Mouse (Mus musculus): ENCODE results near the gene Casc4. TPM values are rescaled to one million over a fixed set of nuclear protein-coding genes. Genes with fewer than 3 reads are reported as not detected.

Gene Casc4
- total and polyA plus RNA-seq, 3 experiments = 2.9 to 10.8 (median 7.8) TPM

DNA sequence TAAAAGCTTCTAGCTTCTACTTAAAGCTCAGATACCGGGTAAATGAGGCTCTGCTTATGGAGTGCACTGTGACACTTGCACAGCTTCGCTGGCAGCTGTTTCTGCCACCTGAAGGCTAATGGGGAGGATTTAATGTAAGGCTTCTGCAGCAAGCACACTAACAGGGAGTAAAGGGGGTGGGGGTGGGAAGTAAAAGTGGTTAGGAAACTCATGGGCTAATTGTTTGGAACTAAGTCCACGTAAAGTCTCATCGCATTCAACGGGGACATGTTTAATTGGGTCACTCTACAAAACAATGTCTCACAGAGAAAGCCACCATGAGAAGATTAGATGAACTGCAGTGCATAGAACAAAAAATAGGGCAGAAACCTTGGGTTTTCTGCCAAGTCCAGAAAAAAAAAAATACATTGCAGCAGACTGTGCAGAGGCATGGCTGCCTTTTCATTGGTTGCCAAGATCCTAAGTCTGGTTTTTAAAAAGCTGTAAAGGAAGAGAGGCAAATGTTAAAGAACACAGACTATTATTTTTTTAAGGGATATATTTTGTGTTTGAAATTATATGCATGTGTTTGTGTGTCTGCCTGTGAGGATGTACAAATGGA, 7.3 kb upstream of the Casc4 start:
- Histone ChIP-seq H3K9ac (ENCODE audit: low read depth, low read length) (no peak overlapping the region), H3K27ac (no peak overlapping the region), H3K27me3 (ENCODE audit: control insufficient read depth, insufficient read depth, low read length) (no peaks in the 10 kb centered on the region), H3K4me1 (ENCODE audit: control insufficient read depth, insufficient read depth, low read length) (no peaks in the 10 kb centered on the region), H3K79me2 (replicated peaks; ENCODE audit: control insufficient read depth, insufficient read depth, low read length) (no peaks in the 10 kb centered on the region), H3K36me3 (ENCODE audit: control insufficient read depth, insufficient read depth, low read length) (no peaks in the 10 kb centered on the region), H3K4me3 (no peak overlapping the region)
- intact Hi-C loops (cut with DNase I) = no loop called here
- 66% methylated on average over 5 of the region's 5 CpGs for WGBS
- DNase-seq = no peak
- TF ChIP-seq CTCF (IDR thresholded peaks at IDR 0.05) = no peak
- TF ChIP-seq POLR2A (IDR thresholded peaks at IDR 0.05; ENCODE audit: insufficient read depth, low read depth, low read length) = no peak
- TF ChIP-seq EP300 (IDR thresholded peaks at IDR 0.05; ENCODE audit: insufficient read depth, low read depth, low read length) = no peak

DNA sequence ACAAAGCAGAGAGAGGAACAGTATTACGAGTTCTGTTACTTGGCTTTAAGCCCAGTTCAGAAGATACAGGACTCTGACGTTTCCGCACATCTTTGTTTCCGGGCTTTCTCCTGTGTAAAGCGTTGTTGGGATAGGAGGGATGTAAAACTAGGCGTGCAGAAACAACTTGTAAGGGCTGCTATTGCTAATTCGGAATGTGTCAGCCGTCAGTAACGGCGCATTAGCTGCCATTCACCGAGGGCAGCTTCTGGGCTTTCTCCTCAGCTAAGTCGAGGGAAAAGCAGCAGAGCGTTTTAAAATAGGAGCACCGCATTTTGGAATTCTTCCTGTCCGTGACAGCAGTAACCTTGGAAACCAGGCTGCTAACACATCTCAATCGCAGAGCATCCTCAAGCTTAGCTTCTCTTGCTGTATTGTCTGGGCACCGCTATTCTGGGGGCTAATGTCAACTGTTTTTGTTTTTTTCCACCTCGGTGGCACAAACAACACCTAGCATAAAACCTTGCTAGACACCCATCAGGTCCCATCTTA, 634 bp upstream of the Casc4 start:
- peak overlapping the region; percentile 77 for H3K4me3 ChIP-seq
- DNase-seq = peak in 1 of 2 experiments; percentile 24
- no peaks in the 10 kb centered on the region for H3K27me3 ChIP-seq (ENCODE audit: control insufficient read depth, insufficient read depth, low read length)
- H3K36me3 ChIP-seq (ENCODE audit: control insufficient read depth, insufficient read depth, low read length) = no peaks in the 10 kb centered on the region
- intact Hi-C loops (cut with DNase I) = no loop called here
- H3K79me2 ChIP-seq (replicated peaks; ENCODE audit: control insufficient read depth, insufficient read depth, low read length) = no peaks in the 10 kb centered on the region
- peaks cover 2% of the 10 kb centered on the region for H3K4me1 ChIP-seq (ENCODE audit: control insufficient read depth, insufficient read depth, low read length)
- 2% methylated on average over 18 of the region's 18 CpGs for WGBS
- no peak overlapping the region; the same call in 1 of the 2 replicates for H3K27ac ChIP-seq
- TF ChIP-seq EP300 (IDR thresholded peaks at IDR 0.05; ENCODE audit: insufficient read depth, low read depth, low read length) (no peak), POLR2A (IDR thresholded peaks at IDR 0.05; ENCODE audit: insufficient read depth, low read depth, low read length) (no peak), CTCF (IDR thresholded peaks at IDR 0.05) (no peak)
- H3K9ac ChIP-seq (ENCODE audit: low read depth, low read length) = peak overlapping the region; percentile 52

DNA sequence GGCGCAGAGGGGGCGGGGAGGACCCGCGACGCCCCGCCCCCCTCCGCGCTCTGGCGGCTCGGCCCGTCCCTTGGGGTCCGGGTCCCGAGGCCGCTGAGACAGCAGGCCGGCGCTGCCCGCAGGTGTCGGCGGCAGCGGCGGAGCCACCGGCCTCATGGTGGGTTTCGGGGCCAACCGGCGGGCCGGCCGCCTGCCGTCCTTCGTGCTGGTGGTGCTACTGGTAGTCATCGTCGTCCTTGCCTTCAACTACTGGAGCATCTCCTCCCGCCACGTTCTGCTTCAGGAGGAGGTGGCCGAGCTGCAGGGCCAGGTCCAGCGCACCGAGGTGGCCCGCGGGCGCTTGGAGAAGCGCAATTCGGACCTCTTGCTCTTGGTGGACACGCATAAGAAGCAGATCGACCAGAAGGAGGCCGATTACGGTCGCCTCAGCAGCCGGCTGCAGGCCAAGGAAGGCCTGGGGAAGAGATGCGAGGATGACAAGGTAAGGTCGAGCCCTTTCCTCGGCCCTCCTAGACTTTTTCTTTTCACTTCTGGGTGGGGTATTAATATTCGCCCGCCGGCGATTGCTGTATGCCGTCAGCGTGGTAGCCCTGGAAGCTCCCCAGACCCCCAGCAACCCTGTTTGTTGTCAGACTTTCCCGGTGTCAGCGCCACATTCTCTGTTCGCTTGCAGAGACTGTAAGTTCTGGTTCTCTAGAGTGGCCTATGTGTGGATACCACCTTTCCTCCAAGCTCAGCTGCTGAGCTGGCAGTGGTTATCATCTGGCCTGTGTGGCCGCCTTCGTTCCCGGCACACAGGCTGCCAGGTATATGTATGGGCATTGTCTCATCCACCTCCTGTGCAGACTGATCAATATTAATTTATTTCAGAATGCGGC, 520 bp downstream of the Casc4 start:
- Histone ChIP-seq H3K27me3 (ENCODE audit: control insufficient read depth, insufficient read depth, low read length) (no peaks in the 10 kb centered on the region), H3K4me1 (ENCODE audit: control insufficient read depth, insufficient read depth, low read length) (peaks cover 2% of the 10 kb centered on the region), H3K9ac (ENCODE audit: low read depth, low read length) (peak overlapping the region; percentile 83), H3K79me2 (replicated peaks; ENCODE audit: control insufficient read depth, insufficient read depth, low read length) (no peaks in the 10 kb centered on the region), H3K27ac (no peak overlapping the region), H3K4me3 (peak overlapping the region; percentile 77), H3K36me3 (ENCODE audit: control insufficient read depth, insufficient read depth, low read length) (no peaks in the 10 kb centered on the region)
- TF ChIP-seq POLR2A (IDR thresholded peaks at IDR 0.05; ENCODE audit: insufficient read depth, low read depth, low read length) (no peak), EP300 (IDR thresholded peaks at IDR 0.05; ENCODE audit: insufficient read depth, low read depth, low read length) (no peak), CTCF (IDR thresholded peaks at IDR 0.05) (no peak)
- no peak for DNase-seq
- WGBS = 2% methylated on average over 61 of the region's 63 CpGs
- intact Hi-C loops (cut with DNase I) = no loop called here

DNA sequence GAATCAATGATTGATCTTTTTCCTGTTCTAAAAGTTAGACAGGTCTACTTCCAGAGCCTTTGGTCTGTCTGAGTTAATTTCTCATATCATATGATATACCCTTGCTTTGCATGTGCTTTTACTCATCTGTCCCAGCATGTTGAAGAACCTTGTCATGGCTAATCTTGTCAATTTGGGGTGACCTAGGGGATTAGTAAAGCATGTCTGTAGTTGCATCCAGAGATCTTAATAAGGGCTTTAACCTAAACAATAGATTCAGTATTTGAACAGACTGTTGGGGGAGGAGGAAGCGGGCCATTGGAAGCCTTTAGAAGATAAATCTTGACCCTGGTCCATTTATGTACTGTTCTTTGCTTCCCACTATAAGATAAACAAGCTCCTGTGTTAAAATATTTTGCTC, 12.7 kb downstream of the Casc4 start:
- Histone ChIP-seq H3K36me3 (ENCODE audit: control insufficient read depth, insufficient read depth, low read length) (no peaks in the 10 kb centered on the region), H3K4me1 (ENCODE audit: control insufficient read depth, insufficient read depth, low read length) (no peaks in the 10 kb centered on the region), H3K4me3 (no peak overlapping the region), H3K27ac (no peak overlapping the region), H3K27me3 (ENCODE audit: control insufficient read depth, insufficient read depth, low read length) (no peaks in the 10 kb centered on the region), H3K79me2 (replicated peaks; ENCODE audit: control insufficient read depth, insufficient read depth, low read length) (no peaks in the 10 kb centered on the region), H3K9ac (ENCODE audit: low read depth, low read length) (no peak overlapping the region)
- TF ChIP-seq POLR2A (IDR thresholded peaks at IDR 0.05; ENCODE audit: insufficient read depth, low read depth, low read length) (no peak), CTCF (IDR thresholded peaks at IDR 0.05) (no peak), EP300 (IDR thresholded peaks at IDR 0.05; ENCODE audit: insufficient read depth, low read depth, low read length) (no peak)
- WGBS = 68% methylated on average over 1 of the region's 1 CpGs
- intact Hi-C loops (cut with DNase I) = no loop called here
- no peak for DNase-seq

DNA sequence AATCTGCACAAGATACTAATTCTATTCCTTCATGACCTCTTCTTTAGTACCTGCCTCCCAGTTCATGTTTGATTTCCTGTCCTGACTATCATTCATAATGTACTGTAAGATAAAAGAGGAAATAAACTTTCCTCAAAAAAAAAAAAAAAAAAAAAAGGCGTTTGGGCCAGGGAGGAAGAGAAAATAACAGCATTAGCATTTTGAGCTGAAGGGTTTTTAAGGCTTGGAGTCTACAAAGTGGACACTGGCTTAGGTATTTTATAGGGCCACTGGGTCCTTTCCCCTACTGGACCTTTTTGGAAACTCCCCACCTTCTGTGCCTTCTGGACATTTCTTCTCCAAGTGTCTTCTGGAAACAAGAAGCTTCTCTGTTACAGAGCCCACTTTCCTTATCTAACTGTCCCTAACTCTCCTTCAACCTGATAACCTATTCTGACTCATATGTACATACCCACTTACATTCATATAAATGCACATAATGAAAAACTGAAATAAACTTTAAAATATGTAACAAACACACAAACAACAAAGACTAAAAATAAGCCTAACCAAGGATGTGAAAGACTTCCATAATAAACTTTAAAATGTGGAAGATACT, 18.8 kb downstream of the Casc4 start:
- Histone ChIP-seq H3K36me3 (ENCODE audit: control insufficient read depth, insufficient read depth, low read length) (no peaks in the 10 kb centered on the region), H3K4me3 (no peak overlapping the region), H3K9ac (ENCODE audit: low read depth, low read length) (no peak overlapping the region), H3K27me3 (ENCODE audit: control insufficient read depth, insufficient read depth, low read length) (no peaks in the 10 kb centered on the region), H3K79me2 (replicated peaks; ENCODE audit: control insufficient read depth, insufficient read depth, low read length) (no peaks in the 10 kb centered on the region), H3K27ac (no peak overlapping the region), H3K4me1 (ENCODE audit: control insufficient read depth, insufficient read depth, low read length) (no peaks in the 10 kb centered on the region)
- intact Hi-C loops (cut with DNase I) = no loop called here
- TF ChIP-seq EP300 (IDR thresholded peaks at IDR 0.05; ENCODE audit: insufficient read depth, low read depth, low read length) (no peak), POLR2A (IDR thresholded peaks at IDR 0.05; ENCODE audit: insufficient read depth, low read depth, low read length) (no peak), CTCF (IDR thresholded peaks at IDR 0.05) (no peak)
- no peak for DNase-seq
- WGBS = 23% methylated on average over 1 of the region's 1 CpGs
